Mouse (Mus musculus): ENCODE data around the gene Tepp.

GRCm38 (mm10) chr8:95375374-95375930, 65.1 kb downstream of the Tepp start:
- TF ChIP-seq POLR2A (IDR thresholded peaks at IDR 0.05; ENCODE audit: control insufficient read depth, extremely low read depth, insufficient read depth, low read length, poor library complexity) (no peak), CTCF (IDR thresholded peaks at IDR 0.05; ENCODE audit: borderline replicate concordance, control insufficient read depth, extremely low read depth, insufficient read depth, low read length, poor library complexity) (no peak)
